Mouse (Mus musculus) erythroblast, embryonic 14.5 days (primary cell): ENCODE measurements at regions not wholly inside any gene's neighbourhood (a gene's known extent, or its start where the extent isn't known, plus 50 kb on each side); places are given as distances from the start of the nearest gene placed in this dataset.

ENCODE experiments used
- H3K27me3 ChIP-seq: 2 replicates; pipeline ENCODE4 v1.6.1; 2012; ENCODE audit warnings: inconsistent platforms; ENCODE audit not compliant: control insufficient read depth
- H3K36me3 ChIP-seq: 2 replicates; pipeline ENCODE4 v1.6.1; 2012; ENCODE audit warnings: mild to moderate bottlenecking, inconsistent platforms; ENCODE audit not compliant: control insufficient read depth
- H3K4me1 ChIP-seq: 2 replicates; pipeline ENCODE4 v1.6.1; 2012; ENCODE audit warnings: inconsistent platforms; ENCODE audit not compliant: control insufficient read depth
- H3K4me3 ChIP-seq: replicated peaks from 2 replicates; pipeline ENCODE3; 2012; ENCODE audit warnings: moderate library complexity, mild to moderate bottlenecking, inconsistent platforms
- H3K9me3 ChIP-seq: 2 replicates; pipeline ENCODE4 v1.6.1; 2012; ENCODE audit warnings: low read length, inconsistent platforms, mixed read lengths; ENCODE audit not compliant: control insufficient read depth
- GATA1 ChIP-seq: IDR thresholded peaks from 2 replicates; pipeline ENCODE4 v1.6.1; 2012; ENCODE audit warnings: low read length, inconsistent platforms, mixed read lengths
- TAL1 ChIP-seq: IDR thresholded peaks from 3 replicates; pipeline ENCODE4 v1.6.1; 2012; ENCODE audit warnings: low read length, inconsistent platforms, mixed read lengths

DNA sequence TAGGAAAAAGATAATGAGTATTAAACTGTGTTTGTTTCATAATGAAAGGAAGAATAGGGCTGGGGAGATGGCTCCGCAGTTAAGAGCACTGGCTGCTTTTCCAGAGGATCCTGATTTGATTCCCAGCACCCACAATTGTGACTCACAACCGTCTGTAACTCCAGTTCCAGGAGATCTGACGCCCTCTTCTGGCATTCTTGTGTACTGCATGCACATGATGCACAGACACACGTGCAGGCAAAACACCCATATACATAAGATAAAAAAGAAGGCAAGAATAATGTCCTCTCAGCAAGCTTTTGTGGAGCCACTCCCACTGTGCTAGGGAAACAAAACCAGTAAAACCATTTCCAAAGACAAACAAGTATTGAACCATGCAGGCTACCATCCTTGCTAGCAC, 261.0 kb upstream of the Jmjd1c start:
- Histone ChIP-seq H3K9me3 (peaks cover 23% of the 10 kb centered on the region), H3K4me3 (no peak overlapping the region), H3K27me3 (no peaks in the 10 kb centered on the region), H3K4me1 (no peaks in the 10 kb centered on the region), H3K36me3 (no peaks in the 10 kb centered on the region)
- TF ChIP-seq GATA1: no peak
- no peak for TF ChIP-seq TAL1

DNA sequence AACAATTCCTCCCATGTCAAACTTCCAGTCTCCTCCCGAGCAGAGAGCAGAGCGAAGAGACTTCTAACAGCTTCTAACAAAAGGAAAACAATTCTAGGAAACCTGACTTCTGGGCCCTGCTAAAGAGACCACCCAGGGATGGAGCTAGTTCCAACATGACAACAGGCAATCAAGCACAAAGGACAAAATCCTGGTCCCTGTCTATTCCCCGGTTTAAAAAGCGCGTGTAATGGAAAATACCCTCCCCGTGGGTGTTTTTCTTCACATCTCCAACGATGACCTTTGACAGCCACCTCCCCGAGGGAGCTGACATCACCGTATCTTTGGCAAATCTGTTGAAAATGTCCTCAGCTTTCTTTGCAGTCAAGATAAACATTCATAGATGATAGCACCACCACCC, 256.9 kb upstream of the Jmjd1c start:
- H3K27me3 ChIP-seq: no peaks in the 10 kb centered on the region
- H3K36me3 ChIP-seq: no peaks in the 10 kb centered on the region
- no peak overlapping the region for H3K4me3 ChIP-seq
- no peaks in the 10 kb centered on the region for H3K4me1 ChIP-seq
- H3K9me3 ChIP-seq: peaks cover 24% of the 10 kb centered on the region
- TF ChIP-seq GATA1 (no peak), TAL1 (no peak)

DNA sequence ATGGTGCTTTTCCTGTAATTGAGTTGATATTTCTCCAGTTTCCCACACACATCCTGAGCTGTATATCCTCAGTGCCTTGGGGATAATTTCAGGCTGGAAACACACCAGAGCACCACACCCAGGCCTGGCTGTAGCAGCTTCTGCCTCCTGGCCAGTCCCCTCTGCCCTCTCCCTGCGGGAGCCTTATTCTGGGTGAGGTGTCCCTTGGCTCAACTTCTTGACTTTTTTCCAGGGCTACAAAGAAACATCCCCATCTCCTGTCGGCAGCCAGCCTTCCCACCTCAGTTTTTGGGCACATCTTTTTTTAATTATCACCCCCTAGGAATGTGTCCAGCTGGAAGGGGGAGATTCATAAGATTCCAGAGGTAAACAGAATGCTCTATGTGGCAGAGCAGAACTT, 252.7 kb upstream of the Jmjd1c start:
- H3K27me3 ChIP-seq: no peaks in the 10 kb centered on the region
- no peaks in the 10 kb centered on the region for H3K36me3 ChIP-seq
- H3K4me1 ChIP-seq: no peaks in the 10 kb centered on the region
- no peak overlapping the region for H3K4me3 ChIP-seq
- TF ChIP-seq GATA1 (no peak), TAL1 (no peak)
- H3K9me3 ChIP-seq: peaks cover 4% of the 10 kb centered on the region

DNA sequence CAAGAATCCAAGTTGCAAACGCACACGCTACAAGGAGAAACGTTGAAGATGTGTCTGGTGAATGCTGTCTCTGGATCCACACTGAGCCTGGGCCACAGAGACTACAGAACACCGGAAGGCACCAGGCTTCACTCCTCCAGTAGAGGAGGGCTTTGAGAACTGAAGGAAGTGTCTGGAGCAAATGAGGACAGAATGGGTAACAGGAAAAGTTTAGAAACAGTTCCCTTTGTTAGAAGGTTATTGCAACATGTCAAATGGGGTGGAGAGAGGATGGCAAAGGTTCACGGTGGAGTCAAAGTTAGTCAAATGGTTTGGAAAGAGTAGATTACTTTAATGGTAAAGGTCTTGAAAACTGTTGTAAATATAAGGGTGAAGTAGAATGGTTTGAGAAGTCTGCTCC, 247.1 kb upstream of the Jmjd1c start:
- Histone ChIP-seq H3K9me3 (no peaks in the 10 kb centered on the region), H3K36me3 (no peaks in the 10 kb centered on the region), H3K4me1 (no peaks in the 10 kb centered on the region), H3K27me3 (no peaks in the 10 kb centered on the region), H3K4me3 (no peak overlapping the region)
- TF ChIP-seq GATA1 (no peak), TAL1 (no peak)

DNA sequence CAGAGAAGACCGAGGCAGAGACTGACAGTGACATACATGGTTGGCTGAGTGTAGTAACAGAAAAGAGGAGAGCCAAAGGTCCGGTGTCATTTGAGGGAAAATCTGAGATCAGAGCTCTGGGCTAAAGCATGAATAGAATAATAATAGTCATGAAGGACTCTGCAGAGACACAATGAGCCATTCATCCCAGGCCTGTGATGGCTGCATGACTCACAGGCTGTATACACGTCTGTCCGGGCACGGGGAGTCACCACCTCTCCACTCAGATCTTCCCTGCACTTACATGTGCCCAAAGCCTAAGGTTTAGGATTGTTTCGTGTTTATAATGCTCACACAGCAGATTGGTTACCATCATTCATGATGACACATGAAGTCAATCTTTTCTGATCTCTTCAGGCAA, 246.2 kb upstream of the Jmjd1c start:
- H3K27me3 ChIP-seq: no peaks in the 10 kb centered on the region
- TF ChIP-seq TAL1 (no peak), GATA1 (no peak)
- no peaks in the 10 kb centered on the region for H3K36me3 ChIP-seq
- H3K9me3 ChIP-seq: no peaks in the 10 kb centered on the region
- H3K4me1 ChIP-seq: no peaks in the 10 kb centered on the region
- no peak overlapping the region for H3K4me3 ChIP-seq

DNA sequence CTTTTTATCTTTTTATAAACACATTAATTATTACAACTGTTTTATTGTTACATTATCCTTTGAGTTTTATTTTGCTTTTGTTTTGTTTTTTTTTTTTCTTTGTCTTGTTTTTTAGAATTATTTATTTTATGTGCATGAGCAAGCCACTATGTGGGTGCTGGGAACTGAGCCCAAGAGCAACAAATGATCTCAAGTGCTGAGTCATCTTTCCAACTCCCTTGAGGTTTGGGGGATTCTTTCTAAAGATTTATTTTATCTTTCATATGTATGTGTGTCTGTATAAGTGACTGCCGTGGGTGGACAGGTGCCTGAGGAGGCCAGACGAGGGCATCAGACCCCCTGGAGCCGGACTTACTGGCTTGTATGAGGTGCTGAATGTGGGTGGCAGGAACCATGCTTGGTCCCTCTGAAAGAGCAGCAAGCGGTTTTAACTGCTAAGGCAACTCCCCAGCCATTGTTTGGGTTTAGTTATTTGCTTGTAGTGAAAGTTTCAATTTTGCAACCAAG, 244.9 kb upstream of the Jmjd1c start:
- H3K4me1 ChIP-seq: no peaks in the 10 kb centered on the region
- H3K9me3 ChIP-seq: no peaks in the 10 kb centered on the region
- no peak overlapping the region for H3K4me3 ChIP-seq
- no peaks in the 10 kb centered on the region for H3K27me3 ChIP-seq
- TF ChIP-seq TAL1: no peak
- TF ChIP-seq GATA1: no peak
- no peaks in the 10 kb centered on the region for H3K36me3 ChIP-seq

DNA sequence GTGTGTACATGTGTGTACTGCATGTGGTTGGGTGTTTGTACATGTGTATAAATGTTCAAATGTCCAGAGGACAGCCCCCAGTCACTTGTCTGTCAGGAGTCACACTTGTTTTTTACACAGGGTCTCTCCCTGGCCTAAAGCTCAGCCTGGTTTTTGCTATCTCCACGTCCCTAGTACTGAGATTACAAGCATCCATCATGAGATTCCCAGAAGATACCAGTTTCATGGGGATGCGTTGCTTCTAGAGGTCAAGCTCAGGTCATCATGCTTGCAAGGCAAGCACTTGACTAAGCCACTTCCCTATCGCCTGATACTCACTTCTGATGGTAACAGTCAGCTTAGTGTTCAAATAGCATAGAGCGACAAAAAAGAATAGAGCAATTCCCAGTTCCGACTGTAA, 244.1 kb upstream of the Jmjd1c start:
- no peaks in the 10 kb centered on the region for H3K27me3 ChIP-seq
- no peaks in the 10 kb centered on the region for H3K4me1 ChIP-seq
- H3K36me3 ChIP-seq: no peaks in the 10 kb centered on the region
- H3K9me3 ChIP-seq: no peaks in the 10 kb centered on the region
- no peak overlapping the region for H3K4me3 ChIP-seq
- TF ChIP-seq TAL1 (no peak), GATA1 (no peak)

DNA sequence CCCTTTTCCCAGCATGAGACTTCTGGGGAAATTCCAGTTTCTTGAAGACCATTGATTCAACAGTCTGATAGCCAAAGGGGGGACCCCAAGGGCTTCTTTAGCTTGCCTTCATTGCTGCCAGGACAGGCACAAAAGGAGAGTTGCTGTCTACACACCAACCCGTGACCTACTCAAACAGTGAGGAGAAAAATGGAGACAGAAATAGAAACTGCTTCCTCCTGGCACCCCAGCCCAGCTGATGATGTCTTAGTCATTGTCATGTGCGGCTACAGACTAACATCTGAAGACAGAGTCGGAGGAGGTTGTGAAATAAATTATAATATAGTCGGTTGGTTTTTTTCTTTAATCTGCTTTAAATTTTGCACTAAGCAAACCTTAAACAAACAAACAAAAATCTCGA, 243.2 kb upstream of the Jmjd1c start:
- Histone ChIP-seq H3K27me3 (no peaks in the 10 kb centered on the region), H3K4me3 (no peak overlapping the region), H3K4me1 (no peaks in the 10 kb centered on the region), H3K36me3 (no peaks in the 10 kb centered on the region), H3K9me3 (no peaks in the 10 kb centered on the region)
- TF ChIP-seq TAL1 (no peak), GATA1 (no peak)

DNA sequence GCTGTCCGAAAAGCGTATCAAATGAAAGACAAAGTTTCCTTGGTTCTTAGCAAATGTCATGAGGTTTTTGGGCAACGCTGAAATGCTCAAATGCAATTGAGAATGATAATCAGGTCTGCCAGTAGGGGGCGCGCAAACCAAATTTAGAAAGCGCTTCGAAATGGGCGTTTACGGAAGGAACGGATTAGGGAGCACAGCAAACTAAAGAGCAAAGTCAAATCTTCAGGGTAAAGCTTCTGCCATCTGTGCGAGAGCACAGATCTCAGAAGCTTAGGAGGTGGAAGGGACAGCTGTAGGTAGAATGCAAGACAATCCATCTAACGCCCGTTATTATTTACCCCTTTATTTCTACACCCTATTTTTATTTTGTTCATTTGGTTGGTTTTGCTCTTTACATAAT, 242.7 kb upstream of the Jmjd1c start:
- H3K4me3 ChIP-seq: no peak overlapping the region
- H3K27me3 ChIP-seq: no peaks in the 10 kb centered on the region
- H3K4me1 ChIP-seq: no peaks in the 10 kb centered on the region
- H3K9me3 ChIP-seq: no peaks in the 10 kb centered on the region
- TF ChIP-seq GATA1 (no peak), TAL1 (no peak)
- no peaks in the 10 kb centered on the region for H3K36me3 ChIP-seq

DNA sequence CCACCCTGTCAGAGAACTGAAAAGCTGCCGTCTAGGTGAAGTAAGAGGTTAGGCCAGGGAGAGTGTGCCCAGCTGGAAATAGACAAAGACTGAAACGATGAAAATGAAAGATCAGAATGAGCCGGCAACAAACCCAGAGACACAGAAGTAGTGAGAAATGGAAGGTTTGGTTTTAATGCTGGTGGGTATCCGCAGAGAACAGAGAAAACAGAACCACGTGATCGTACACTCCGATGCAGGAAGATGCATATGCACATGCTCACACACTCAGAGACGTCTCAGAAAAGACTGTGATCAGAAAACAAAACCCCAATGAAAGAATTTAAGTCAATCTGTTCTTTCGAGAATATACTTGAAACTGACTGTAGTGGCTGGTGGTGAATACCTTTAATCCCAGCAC, 241.0 kb upstream of the Jmjd1c start:
- no peak for TF ChIP-seq GATA1
- TF ChIP-seq TAL1: no peak
- Histone ChIP-seq H3K27me3 (no peaks in the 10 kb centered on the region), H3K9me3 (no peaks in the 10 kb centered on the region), H3K36me3 (no peaks in the 10 kb centered on the region), H3K4me1 (no peaks in the 10 kb centered on the region), H3K4me3 (no peak overlapping the region)
